Mouse (Mus musculus): ENCODE data around the gene Clic3.

The Clic3 gene

GRCm38 (mm10) chr2:25442682-25443081 lies 14.0 kb upstream of the Clic3 start:
- no peak for DNase-seq (ENCODE audit: low read depth)

GRCm38 (mm10) chr2:25450853-25451647 lies 5.6 kb upstream of the Clic3 start:
- DNase-seq (ENCODE audit: low read depth): no peak

GRCm38 (mm10) chr2:25452951-25453350 lies 3.7 kb upstream of the Clic3 start:
- no peak for DNase-seq (ENCODE audit: low read depth)

GRCm38 (mm10) chr2:25457022-25457896 lies 621 bp downstream of the Clic3 start:
- no peak for DNase-seq (ENCODE audit: low read depth)

- no peak for DNase-seq (ENCODE audit: low read depth)
Measured at GRCm38 (mm10) chr2:25458911-25459310, 2.3 kb downstream of the Clic3 start.

GRCm38 (mm10) chr2:25460135-25460534 lies 3.5 kb downstream of the Clic3 start:
- DNase-seq (ENCODE audit: low read depth): no peak

- DNase-seq (ENCODE audit: low read depth): peak; percentile 98
Measured at GRCm38 (mm10) chr2:25460551-25461309, 4.1 kb downstream of the Clic3 start, which contains the start of gene Paxx. Gene Paxx (minus strand): TSS chr2:25461094.

- DNase-seq (ENCODE audit: low read depth): no peak
Measured at GRCm38 (mm10) chr2:25461407-25461806, 4.8 kb downstream of the Clic3 start.

GRCm38 (mm10) chr2:25463630-25464029 lies 7.0 kb downstream of the Clic3 start:
- DNase-seq (ENCODE audit: low read depth): no peak

GRCm38 (mm10) chr2:25465256-25465655 lies 8.6 kb downstream of the Clic3 start:
- no peak for DNase-seq (ENCODE audit: low read depth)

GRCm38 (mm10) chr2:25465816-25466635 lies 9.4 kb downstream of the Clic3 start:
- DNase-seq (ENCODE audit: low read depth): no peak

- no peak for DNase-seq (ENCODE audit: low read depth)
Measured at GRCm38 (mm10) chr2:25467606-25468303, 11.1 kb downstream of the Clic3 start.

- DNase-seq (ENCODE audit: low read depth): no peak
Measured at GRCm38 (mm10) chr2:25468962-25469915, 12.6 kb downstream of the Clic3 start.

GRCm38 (mm10) chr2:25469969-25470368 lies 13.3 kb downstream of the Clic3 start, which contains the start of gene Ptgds:
Gene Ptgds (minus strand): TSS chr2:25470046.
- no peak for DNase-seq (ENCODE audit: low read depth)

GRCm38 (mm10) chr2:25472550-25472949 lies 15.9 kb downstream of the Clic3 start:
- no peak for DNase-seq (ENCODE audit: low read depth)

GRCm38 (mm10) chr2:25477541-25477940 lies 20.9 kb downstream of the Clic3 start:
- no peak for DNase-seq (ENCODE audit: low read depth)

GRCm38 (mm10) chr2:25477967-25478675 lies 21.5 kb downstream of the Clic3 start:
- DNase-seq (ENCODE audit: low read depth): no peak

- no peak for DNase-seq (ENCODE audit: low read depth)
Measured at GRCm38 (mm10) chr2:25479551-25480311, 23.1 kb downstream of the Clic3 start.

Measured in c-Kit-positive CD71-negative TER-119-negative erythroid progenitor cells, embryonic 14.5 days (primary cell).